Mouse (Mus musculus): Measurements from ENCODE around the gene Dpf2.

Dpf2 gene

DNA sequence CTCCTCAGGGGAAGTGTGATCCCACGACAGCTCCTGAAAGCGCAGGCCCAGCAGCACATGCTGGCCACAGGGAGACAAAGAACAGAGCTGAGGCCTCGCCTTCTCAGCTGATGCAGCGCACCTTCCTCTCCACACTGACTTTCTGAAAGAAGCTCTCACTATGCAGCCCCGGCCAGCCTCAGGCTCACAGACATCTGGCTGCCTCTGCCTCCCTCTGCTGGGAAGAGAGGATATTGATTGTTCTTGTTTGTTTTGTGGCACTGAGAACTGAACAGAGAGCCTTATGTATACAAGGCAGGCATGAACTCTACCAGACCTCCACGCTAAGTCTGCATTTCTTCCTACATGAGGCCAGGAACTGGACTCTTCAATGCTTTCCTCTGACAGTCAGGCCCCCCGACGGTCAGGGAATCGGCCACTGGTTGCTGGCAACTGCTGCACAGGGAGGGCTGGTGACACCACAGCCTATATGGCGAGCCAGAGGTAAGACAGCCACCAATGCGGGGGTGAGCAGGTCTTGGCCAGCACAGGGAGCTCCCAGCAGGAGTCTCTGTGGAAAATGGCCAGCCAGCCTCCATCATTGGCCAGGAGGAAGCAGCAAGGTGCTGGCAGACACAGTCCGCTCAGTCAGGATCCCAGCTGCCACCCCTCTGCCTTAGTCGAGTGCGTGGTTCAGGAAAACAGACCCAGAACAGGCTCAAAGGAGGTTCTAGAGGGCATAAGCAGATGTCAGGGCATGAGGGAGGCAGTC, 50.3 kb downstream of the Dpf2 start:
- DNase-seq (ENCODE audit: low spot score) = no peak

DNA sequence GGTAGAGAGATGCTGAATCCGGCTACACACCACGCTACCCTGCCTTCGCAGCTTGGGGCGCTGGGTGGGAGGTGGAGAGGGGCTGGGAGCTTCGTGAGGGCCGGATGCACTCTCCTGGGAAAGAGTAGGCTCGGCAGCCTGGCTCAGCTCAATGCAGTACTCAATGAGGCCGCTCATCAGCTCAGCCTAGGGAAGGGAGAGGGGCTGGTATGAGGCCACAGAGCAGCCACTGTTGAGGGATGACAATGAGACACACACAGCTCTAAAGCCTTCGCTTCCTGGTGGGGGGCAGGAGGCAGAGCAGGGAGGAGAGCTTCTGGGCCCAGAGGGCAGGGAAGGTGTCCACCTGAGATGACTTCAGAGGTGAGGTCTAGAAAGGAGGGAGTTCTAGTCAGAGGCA, 56.2 kb downstream of the Dpf2 start:
- no peak for DNase-seq (ENCODE audit: low spot score)

DNA sequence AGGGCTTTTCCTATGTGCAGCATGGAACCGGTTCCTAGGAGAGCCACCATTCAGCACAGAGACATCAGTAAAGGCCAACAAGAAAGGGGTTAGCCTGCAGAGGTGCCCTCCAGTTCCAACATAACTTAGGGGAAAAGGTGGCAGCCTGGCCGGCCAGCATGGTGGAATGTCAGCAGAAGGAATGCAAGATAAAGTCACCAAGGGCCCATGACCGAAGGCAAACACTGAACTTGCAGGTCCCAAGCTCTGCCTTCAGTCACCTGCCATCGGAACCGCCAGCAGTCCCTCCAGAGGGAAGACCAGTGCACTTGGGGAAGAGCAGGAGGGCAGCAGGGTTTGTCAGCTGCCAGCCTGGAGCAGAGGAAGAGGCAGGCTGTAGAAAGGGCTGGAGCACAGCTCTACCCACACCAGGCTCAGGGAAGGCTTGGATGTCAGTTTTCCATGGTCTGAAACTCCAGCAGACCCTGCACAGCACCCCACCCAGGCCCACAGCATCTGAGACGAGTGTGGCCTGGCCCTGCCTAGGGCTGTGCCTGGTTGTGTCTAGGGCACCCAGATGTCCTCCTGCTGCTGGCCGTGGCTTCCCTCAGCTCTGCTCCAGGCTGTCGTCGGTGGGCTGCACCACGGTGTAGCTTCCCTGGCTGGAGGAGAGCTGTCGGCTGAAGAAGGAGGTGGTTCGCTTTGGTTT, 60.6 kb downstream of the Dpf2 start:
- no peak for DNase-seq (ENCODE audit: low spot score)

DNA sequence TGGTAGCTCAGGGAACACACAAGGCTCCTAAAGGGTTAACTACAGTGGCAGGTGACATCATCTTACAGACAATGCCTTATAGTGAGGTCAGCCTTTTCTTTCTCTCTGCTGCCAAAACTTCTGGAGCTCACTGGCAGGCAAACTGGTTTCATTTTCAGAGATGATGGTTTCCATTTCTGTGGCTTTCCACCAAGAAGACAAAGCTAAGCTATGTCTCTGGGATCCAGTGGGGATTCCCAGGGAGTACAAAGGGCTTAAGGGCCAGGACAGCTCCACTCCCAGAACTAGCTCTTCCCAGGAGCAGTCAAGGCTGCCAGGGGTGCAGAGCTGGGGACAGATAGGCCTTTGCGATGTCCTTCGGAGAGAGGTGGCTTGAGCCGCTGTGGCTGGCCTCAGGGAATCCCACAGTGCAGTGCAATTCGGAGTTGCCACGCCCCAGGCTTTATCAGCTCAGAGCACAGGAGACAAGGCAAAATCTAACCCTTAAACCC, 61.3 kb downstream of the Dpf2 start:
- DNase-seq (ENCODE audit: low spot score) = no peak

DNA sequence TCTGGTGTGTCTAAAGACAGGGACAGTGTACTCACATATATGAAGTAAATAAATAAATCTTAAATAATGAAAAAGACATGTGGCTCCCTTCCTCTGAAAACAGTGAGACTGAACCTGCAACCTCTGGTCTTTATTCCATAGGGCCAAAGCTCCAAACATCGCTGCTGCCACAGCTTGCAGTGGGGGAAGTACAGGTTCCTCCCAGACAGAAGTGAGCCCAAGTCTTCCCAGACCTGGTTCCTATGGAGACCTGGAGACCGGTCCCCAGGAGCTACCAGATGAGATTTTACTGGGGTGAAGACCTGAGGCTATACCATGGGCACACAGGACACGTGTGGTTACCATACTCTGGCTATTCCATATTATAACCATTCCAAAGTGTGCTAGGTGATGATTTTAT, 62.0 kb downstream of the Dpf2 start:
- no peak for DNase-seq (ENCODE audit: low spot score)

DNA sequence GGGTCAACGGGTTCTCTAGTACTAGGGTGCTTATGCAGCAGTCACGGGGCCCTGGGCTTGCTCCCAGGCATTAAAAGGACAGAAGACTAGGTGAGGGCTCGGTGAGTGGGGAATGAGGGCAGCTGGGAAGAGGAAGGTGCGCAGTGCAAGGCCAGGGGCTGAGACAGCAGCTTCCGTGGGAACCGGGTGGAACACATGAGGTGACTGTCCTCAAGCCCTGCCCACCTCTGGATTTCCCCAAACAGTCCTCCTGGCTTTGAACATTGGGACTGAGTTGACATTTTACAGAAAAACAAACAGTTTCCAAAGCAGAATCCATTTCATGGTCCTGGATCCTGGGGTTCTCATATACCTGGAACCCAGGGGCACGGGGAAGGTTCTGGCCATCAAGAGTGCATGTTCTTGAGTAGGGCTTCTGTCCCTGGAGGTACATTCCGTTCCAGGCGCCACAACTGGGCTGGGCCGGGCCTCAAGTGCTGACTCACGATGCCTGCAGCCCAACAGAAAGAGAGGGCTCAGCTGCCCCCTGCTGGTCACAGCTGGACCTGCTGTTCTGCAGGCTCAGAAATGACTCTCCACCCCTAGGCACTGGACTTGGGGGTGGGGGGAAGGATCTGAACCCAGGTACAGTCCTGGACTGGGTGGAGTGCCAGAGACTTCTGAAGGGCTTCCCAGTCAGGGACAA, 62.8 kb downstream of the Dpf2 start:
- DNase-seq (ENCODE audit: low spot score) = peak; percentile 83

DNA sequence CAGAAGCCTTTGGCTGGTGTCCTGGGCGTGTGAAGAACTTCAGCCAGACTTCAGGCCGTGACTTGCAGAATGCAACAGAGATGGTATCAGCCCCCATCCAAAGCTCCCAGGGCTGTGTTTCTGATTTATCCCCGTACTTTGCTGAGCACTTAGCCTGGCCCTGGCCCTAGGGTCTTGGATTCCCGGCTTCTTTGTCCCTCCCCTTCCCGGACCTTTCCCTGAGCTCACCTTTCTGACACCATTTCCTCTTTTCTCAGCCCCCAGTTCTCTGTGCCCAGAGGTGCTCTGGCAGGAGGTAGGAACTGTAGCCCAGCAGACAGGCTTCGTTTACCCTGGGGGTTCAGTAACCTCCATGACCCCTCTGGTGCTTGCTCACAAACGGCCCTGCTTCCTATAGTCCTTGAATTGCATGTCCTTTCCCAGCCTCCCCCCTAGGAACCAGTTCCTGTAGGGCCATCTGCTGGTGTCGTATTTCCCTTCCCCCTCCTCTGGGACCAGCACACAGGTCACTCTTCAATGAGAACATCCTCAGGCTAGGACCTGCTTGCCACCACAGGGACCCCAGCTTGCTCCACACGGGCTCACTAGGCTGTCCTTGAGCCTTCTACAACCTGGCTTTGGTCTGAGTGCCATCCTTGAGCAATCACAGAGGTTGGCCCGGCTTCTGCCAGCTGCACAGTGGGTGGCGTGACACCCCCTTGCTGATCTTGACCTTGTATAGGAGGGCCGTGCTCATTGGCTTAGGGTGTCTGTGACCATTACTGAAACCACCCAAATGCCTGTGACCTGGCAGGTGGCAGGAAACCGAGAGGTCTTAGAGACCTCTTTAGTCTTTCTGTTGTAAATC, 63.8 kb downstream of the Dpf2 start:
- no peak for DNase-seq (ENCODE audit: low spot score)

DNA sequence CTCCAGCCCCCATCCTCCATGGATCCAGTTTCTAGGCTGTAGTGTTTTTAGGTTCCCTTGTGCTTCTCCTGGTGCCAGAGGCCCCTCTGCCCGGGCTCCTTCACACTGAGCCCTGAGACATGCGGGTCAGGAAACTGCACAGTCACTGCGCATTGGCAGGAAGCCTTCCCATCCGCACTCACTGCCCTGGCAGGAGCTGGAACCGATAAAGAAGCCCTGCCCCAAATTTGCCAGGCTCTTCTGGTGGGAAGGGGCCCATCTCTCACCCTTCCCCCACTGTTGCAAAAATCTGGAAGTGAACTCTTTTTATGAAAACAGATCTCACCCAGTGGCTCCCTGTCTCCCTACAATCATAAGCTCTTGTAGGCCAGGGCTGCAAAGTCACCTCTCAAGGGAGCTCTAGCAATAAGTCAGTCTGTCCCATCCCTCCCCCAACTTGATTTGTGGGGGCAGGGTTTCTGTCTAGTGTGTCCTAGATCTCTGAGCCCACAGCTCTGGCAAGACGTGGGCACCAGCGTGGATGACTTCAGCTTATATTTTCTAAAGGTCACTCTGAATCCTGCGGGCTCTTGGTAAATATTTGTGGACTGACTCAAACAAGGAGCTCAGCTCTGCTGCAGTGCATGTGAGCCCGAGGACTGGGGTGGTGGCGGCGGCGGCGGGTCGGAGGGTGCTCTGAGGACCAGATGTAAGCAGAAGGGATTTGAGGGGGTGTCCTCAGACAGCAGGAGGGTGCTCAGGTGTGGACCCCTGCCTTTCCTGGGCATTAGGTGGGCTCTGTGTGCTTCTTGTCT, 64.6 kb downstream of the Dpf2 start:
- DNase-seq (ENCODE audit: low spot score) = no peak

DNA sequence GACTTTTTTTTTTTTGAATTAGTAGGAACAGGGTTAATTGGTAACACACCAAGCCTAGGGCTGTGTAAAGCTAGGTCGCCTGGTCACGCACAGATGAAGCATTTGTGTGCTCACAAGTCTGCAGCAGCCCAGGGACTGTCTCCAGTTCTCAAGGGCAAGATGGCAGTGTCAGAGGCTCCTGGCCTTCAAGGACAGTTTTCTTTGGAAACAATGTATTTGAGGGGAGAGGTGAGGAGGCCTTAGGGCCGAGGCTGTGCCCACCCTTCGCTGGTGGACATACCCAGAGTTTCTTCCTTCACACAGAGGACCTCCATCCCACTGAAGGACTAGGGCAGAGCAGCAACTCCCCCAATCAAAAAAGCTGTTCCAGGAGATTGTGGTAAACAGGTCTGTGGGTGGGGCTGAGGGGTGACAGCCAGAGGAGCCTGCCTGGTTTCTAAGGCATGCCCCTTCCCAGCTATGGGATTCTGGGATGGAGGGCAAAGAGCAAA, 65.5 kb downstream of the Dpf2 start:
- no peak for DNase-seq (ENCODE audit: low spot score)

DNA sequence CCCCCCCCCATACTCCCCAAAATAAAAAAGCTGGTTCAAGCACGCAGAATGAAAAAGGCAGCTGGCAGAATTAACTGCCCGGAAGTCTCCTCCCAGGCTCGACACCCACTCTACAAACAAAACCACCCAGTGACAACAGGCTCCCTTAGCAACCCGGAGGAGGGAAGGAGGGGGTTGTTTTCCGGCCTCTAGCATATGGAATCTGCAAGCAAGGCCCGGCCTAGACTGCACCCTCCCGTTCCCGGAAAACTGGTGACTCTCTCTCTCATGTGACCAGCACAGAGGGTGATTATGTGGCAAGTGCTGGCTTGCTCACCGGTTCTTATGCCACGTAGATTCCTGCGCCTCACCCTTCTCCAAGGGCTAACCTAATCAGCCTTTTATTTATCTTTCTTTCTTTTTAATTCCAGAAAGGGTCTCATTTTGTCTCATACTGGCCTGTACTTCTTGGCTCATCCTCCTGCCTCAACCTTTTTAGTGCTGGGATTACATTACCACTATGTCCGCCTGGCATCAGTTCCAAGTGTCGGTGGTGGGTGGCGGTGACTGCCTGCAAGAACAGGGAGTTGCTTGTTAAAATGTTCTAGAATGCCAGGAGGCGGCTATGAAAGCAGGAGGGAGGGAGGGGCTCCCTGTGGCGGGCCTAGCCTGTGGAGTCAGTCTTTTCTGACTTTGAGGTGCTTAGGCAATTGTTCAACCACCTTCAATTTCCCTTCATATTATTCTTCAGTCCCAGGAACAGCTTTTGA, 66.1 kb downstream of the Dpf2 start:
- peak; percentile 50 for DNase-seq (ENCODE audit: low spot score)

Measured in ovary, postnatal 10 days (tissue).